In the genomic region with DNA sequence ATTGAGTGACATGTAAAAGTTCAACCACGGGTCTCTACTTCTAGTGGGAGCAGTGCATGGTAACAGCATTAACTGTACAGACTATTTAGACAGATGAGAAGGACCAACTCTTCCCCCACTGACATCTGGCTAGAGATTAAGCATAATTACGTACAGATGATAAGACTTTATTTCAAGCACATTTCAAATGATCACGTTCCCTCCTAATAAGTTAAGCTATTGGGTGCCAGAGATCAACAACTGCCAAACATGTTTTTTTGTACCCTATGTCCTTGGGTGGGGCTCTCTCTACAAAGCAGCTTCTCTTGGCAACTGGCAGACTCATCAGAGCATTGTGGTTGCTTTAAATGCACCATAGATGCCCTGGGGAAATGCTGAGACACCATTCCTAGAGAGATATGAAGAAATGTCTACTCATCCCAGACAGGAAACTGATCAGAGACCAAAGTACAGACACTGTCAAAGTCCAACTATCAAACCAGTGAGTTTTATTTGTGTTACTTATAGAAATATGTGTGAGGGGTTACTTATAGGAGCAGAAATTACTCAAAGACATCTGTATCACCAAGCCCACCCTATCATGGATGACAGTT, we compare ENCODE assay signal across 22 mouse cellular contexts. TPM values are rescaled to one million over a fixed set of nuclear protein-coding genes. Genes with fewer than 3 reads are reported as not detected.
DNase-seq lines count a peak whose midpoint lies in the region; ATAC-seq and TF ChIP-seq lines count a peak whose summit lies in the region.
"Had no signal": no experiment of that assay in that cellular context is flagged by ENCODE, and none has a peak within 500 bp of the region (broad histone marks: within the 10 kb centered on the region; RNA-seq: fewer than 3 reads in every experiment).

No protein-coding gene starts in this region.

- peak; percentile 24 for DNase-seq in kidney, adult 2 months
- DNase-seq in kidney, adult 18-20 months: no peak
- peak; percentile 66 for DNase-seq in MEL (ENCODE audit: low read depth, low spot score)
- DNase-seq in liver, embryonic 14.5 days (ENCODE audit: low read depth in 3 of 3, low spot score in 3 of 3): no peak
- no peak for DNase-seq in midbrain, embryonic 10.5 days (ENCODE audit: low spot score)
- DNase-seq in cerebellum, adult 18-20 months: no peak
- DNase-seq in B cell, adult 2 months: no peak
- DNase-seq: adrenal gland, postnatal 10 days; cerebellum, adult 9-10 months; cerebellum, postnatal 36 days; forebrain, postnatal 0 days; gastrocnemius, postnatal 25 days; heart, postnatal 14 days had no signal

- no peaks in the 10 kb centered on the region for H3K36me3 ChIP-seq in kidney, adult 2 months (ENCODE audit: control insufficient read depth, insufficient read depth, low read length)
- peaks cover 0 to 19% of the 10 kb centered on the region in 2 experiments; a peak in 2 of 4 replicates for H3K36me3 ChIP-seq in MEL (ENCODE audit: control insufficient read depth in 1 of 2, insufficient read depth in 2 of 2, low read length in 2 of 2)
- no peaks in the 10 kb centered on the region for H3K36me3 ChIP-seq in liver, embryonic 14.5 days (replicated peaks; ENCODE audit: control insufficient read depth, insufficient read depth, low read depth)
- H3K36me3 ChIP-seq in midbrain, embryonic 10.5 days: no peaks in the 10 kb centered on the region
- H3K36me3 ChIP-seq: embryonic facial prominence, embryonic 10.5 days; heart, embryonic 10.5 days; hindbrain, embryonic 13.5 days had no signal

- H3K9ac ChIP-seq in MEL (ENCODE audit: control insufficient read depth, low read depth, low read length, poor library complexity, severe bottlenecking): no peak overlapping the region
- H3K9ac ChIP-seq in liver, embryonic 14.5 days (replicated peaks): no peak overlapping the region; the same call in 1 of the 2 replicates
- H3K9ac ChIP-seq: forebrain, embryonic 13.5 days; forebrain, postnatal 0 days; hindbrain, embryonic 13.5 days had no signal

- no peak for TF ChIP-seq POLR2A in kidney, adult 2 months (IDR thresholded peaks at IDR 0.05; ENCODE audit: low read depth, low read length)
- TF ChIP-seq POLR2A in MEL (IDR thresholded peaks at IDR 0.05; ENCODE audit: control insufficient read depth in 1 of 2, insufficient read depth in 1 of 2, low read depth in 1 of 2, low read length in 2 of 2, poor library complexity in 1 of 2): no peak

- H3K27ac ChIP-seq in kidney, adult 2 months (ENCODE audit: insufficient read depth, low read depth, low read length): no peak overlapping the region
- H3K27ac ChIP-seq in MEL (ENCODE audit: control insufficient read depth, low read depth, low read length): peak overlapping the region; percentile 33; the same call in 1 of the 2 replicates
- no peak overlapping the region for H3K27ac ChIP-seq in liver, embryonic 14.5 days
- no peak overlapping the region for H3K27ac ChIP-seq in midbrain, embryonic 10.5 days (replicated peaks)
- H3K27ac ChIP-seq: embryonic facial prominence, embryonic 10.5 days; forebrain, embryonic 13.5 days; heart, embryonic 10.5 days; hindbrain, embryonic 13.5 days; hindbrain, postnatal 0 days had no signal

- H3K79me2 ChIP-seq in MEL (ENCODE audit: control insufficient read depth, insufficient read depth, low read length, poor library complexity): no peaks in the 10 kb centered on the region; the same call in 1 of the 2 replicates

- no peak for ATAC-seq in liver, embryonic 14.5 days (ENCODE audit: insufficient read depth)
- peak; percentile 15 for ATAC-seq in megakaryocyte progenitor cell, adult 5-6 weeks (replicated peaks; ENCODE audit: poor library complexity)
- ATAC-seq: CD4-positive, CD25-positive, alpha-beta regulatory T cell, adult 4 months; forebrain, embryonic 13.5 days; forebrain, postnatal 0 days; hindbrain, postnatal 0 days; intestine, embryonic 16.5 days had no signal

- TF ChIP-seq CTCF in kidney, adult 2 months (conservative IDR thresholded peaks at IDR 0.05; ENCODE audit: insufficient read depth, insufficient read length, low read depth, low read length): no peak
- TF ChIP-seq CTCF in MEL (IDR thresholded peaks at IDR 0.05 in 2 of 3, conservative IDR thresholded peaks at IDR 0.05 in 1 of 3; ENCODE audit: control insufficient read depth in 1 of 3, insufficient read depth in 1 of 3, low read depth in 2 of 3, low read length in 3 of 3, poor library complexity in 1 of 3, severe bottlenecking in 1 of 3): no peak
- TF ChIP-seq CTCF in liver, embryonic 14.5 days (IDR thresholded peaks at IDR 0.05; ENCODE audit: low read depth): no peak

- no peaks in the 10 kb centered on the region for H3K27me3 ChIP-seq in kidney, adult 2 months (replicated peaks; ENCODE audit: control insufficient read depth, insufficient read depth, low read length)
- H3K27me3 ChIP-seq in MEL (ENCODE audit: control insufficient read depth in 1 of 2, insufficient read depth in 2 of 2, low read length in 2 of 2): no peaks in the 10 kb centered on the region
- no peaks in the 10 kb centered on the region for H3K27me3 ChIP-seq in liver, embryonic 14.5 days (ENCODE audit: control insufficient read depth, insufficient read depth, low read length)
- no peaks in the 10 kb centered on the region for H3K27me3 ChIP-seq in midbrain, embryonic 10.5 days (ENCODE audit: low read depth, poor library complexity, severe bottlenecking)
- H3K27me3 ChIP-seq: forebrain, embryonic 13.5 days; hindbrain, embryonic 13.5 days had no signal

- peaks cover 5% of the 10 kb centered on the region for H3K4me1 ChIP-seq in kidney, adult 2 months (ENCODE audit: control insufficient read depth, insufficient read depth, low read length)
- peaks cover 17 to 18% of the 10 kb centered on the region in 2 experiments for H3K4me1 ChIP-seq in MEL (ENCODE audit: control insufficient read depth in 1 of 2, insufficient read depth in 2 of 2, low read length in 2 of 2)
- H3K4me1 ChIP-seq in liver, embryonic 14.5 days (replicated peaks; ENCODE audit: control insufficient read depth in 2 of 2, insufficient read depth in 2 of 2, low read length in 1 of 2): peaks cover 5 to 26% of the 10 kb centered on the region in 2 experiments
- peaks cover 22% of the 10 kb centered on the region for H3K4me1 ChIP-seq in midbrain, embryonic 10.5 days

- no peaks in the 10 kb centered on the region for H3K9me3 ChIP-seq in MEL (replicated peaks; ENCODE audit: insufficient read depth, low read length)
- H3K9me3 ChIP-seq in liver, embryonic 14.5 days (ENCODE audit: control insufficient read depth, low read length): no peaks in the 10 kb centered on the region
- no peaks in the 10 kb centered on the region for H3K9me3 ChIP-seq in midbrain, embryonic 10.5 days (replicated peaks)
- H3K9me3 ChIP-seq: embryonic facial prominence, embryonic 10.5 days; forebrain, embryonic 13.5 days; G1E; heart, embryonic 10.5 days; hindbrain, embryonic 13.5 days had no signal

- TF ChIP-seq RAD21 in MEL (IDR thresholded peaks at IDR 0.05; ENCODE audit: low read depth, low read length): no peak

- WGBS in kidney, adult 2 months: 81% methylated on average over 3 of the region's 3 CpGs
- WGBS in liver, embryonic 14.5 days (ENCODE audit: insufficient replicate concordance): 12% methylated on average over 3 of the region's 3 CpGs
- WGBS in midbrain, embryonic 10.5 days: 80% methylated on average over 3 of the region's 3 CpGs

- peak in 1 of 2 experiments; percentile 58 for TF ChIP-seq EP300 in MEL (IDR thresholded peaks at IDR 0.05; ENCODE audit: low read depth in 1 of 2, low read length in 2 of 2)
- peak; percentile 47 for TF ChIP-seq EP300 in liver, embryonic 14.5 days (IDR thresholded peaks at IDR 0.05; ENCODE audit: low read depth)

- H3K4me2 ChIP-seq in liver, embryonic 14.5 days (ENCODE audit: low read depth): no peak overlapping the region
- H3K4me2 ChIP-seq: forebrain, embryonic 13.5 days; hindbrain, embryonic 13.5 days had no signal

- H3K4me3 ChIP-seq in kidney, adult 2 months (ENCODE audit: insufficient read depth, low read depth, low read length): no peak overlapping the region
- no peak overlapping the region for H3K4me3 ChIP-seq in MEL (ENCODE audit: control insufficient read depth in 1 of 2, insufficient read depth in 1 of 2, low read depth in 2 of 2, low read length in 2 of 2)
- H3K4me3 ChIP-seq in liver, embryonic 14.5 days (ENCODE audit: insufficient read depth in 1 of 2, low read depth in 2 of 2, low read length in 2 of 2): no peak overlapping the region
- no peak overlapping the region for H3K4me3 ChIP-seq in midbrain, embryonic 10.5 days
- H3K4me3 ChIP-seq: embryonic facial prominence, embryonic 10.5 days; forebrain, embryonic 13.5 days; heart, embryonic 10.5 days; hindbrain, embryonic 13.5 days had no signal

TF ChIP-seq in MEL, 35 proteins besides CTCF, POLR2A, EP300 and RAD21 (continues in another document):
- no peak for TF ChIP-seq MAZ (IDR thresholded peaks at IDR 0.05; ENCODE audit: low read depth, low read length)
- TF ChIP-seq ELF1 (IDR thresholded peaks at IDR 0.05; ENCODE audit: low read depth, low read length): no peak
- no peak for TF ChIP-seq ZNF384 (IDR thresholded peaks at IDR 0.05; ENCODE audit: low read depth, low read length)
- no peak for TF ChIP-seq ZMIZ1 (IDR thresholded peaks at IDR 0.05; ENCODE audit: low read depth, low read length)
- TF ChIP-seq GATA1 (IDR thresholded peaks at IDR 0.05; ENCODE audit: low read depth, low read length): peak; percentile 54
- TF ChIP-seq USF2 (IDR thresholded peaks at IDR 0.05; ENCODE audit: borderline replicate concordance in 1 of 2, insufficient read depth in 1 of 2, low read depth in 1 of 2, low read length in 2 of 2): no peak
- no peak for TF ChIP-seq CHD2 (IDR thresholded peaks at IDR 0.05; ENCODE audit: low read length)
- TF ChIP-seq HCFC1 (IDR thresholded peaks at IDR 0.05; ENCODE audit: low read depth, low read length): 0 out of 2 replicates have a peak, but pooled peaks have one; percentile 27
- TF ChIP-seq ETS1 (IDR thresholded peaks at IDR 0.05; ENCODE audit: low read depth, low read length): peak; percentile 66
- TF ChIP-seq GABPA (IDR thresholded peaks at IDR 0.05; ENCODE audit: low read depth, low read length): no peak
- TF ChIP-seq NELFE (IDR thresholded peaks at IDR 0.05; ENCODE audit: low read depth, low read length): no peak; the same call in 1 of the 2 replicates
- no peak for TF ChIP-seq SMC3 (IDR thresholded peaks at IDR 0.05; ENCODE audit: low read depth, low read length)
- TF ChIP-seq TBP (IDR thresholded peaks at IDR 0.05; ENCODE audit: low read depth, low read length): no peak
- no peak for TF ChIP-seq JUND (IDR thresholded peaks at IDR 0.05; ENCODE audit: low read depth, low read length)

RNA-seq across cellular contexts. Expression of gene Aco1, which starts 3.1 kb away (rescaled TPM):
- polyA plus RNA-seq in kidney, adult 2 months (2012; rRNA removed): 179 and 182 TPM in 2 replicates
- 27.8 and 28.7 TPM in 2 replicates for total RNA-seq in MEL (2012; rRNA removed)
- polyA plus RNA-seq in MEL (2012; ENCODE audit: insufficient read depth in 1 of 2, insufficient read length in 2 of 2, low read depth in 1 of 2, low replicate concordance in 2 of 2, missing spikeins in 1 of 2): 10 to 100 TPM in 1 of 2 experiments, not detected in 1; 33.6 TPM
- polyA plus RNA-seq in liver, embryonic 14.5 days (2012; rRNA removed): 14.5 and 16.0 TPM in 2 replicates
- 21.0 and 23.9 TPM in 2 replicates for polyA plus RNA-seq in liver, embryonic 14.5 days (2014; fragmentation: Nextera tagmentation; extraction: Ambion mirVana)
- total RNA-seq in megakaryocyte progenitor cell, adult 5-6 weeks (2015): 15.4 and 19.2 TPM in 2 replicates
- total RNA-seq in megakaryocyte progenitor cell, adult 5-6 weeks (2017): 18.5 and 21.0 TPM in 2 replicates
- 58.0 and 59.7 TPM in 2 replicates for polyA plus RNA-seq in midbrain, embryonic 10.5 days (2016; fragmentation: Nextera tagmentation; extraction: Ambion mirVana)

Comparison
In these comparisons a context has a peak if more than half of its experiments do, and no peak if none do; other contexts are left out.
1. DNase-seq: peak in kidney, adult 2 months (single experiment) and MEL (single experiment); none in kidney, adult 18-20 months (single experiment), liver, embryonic 14.5 days (0 of 3), midbrain, embryonic 10.5 days (single experiment), cerebellum, adult 18-20 months (0 of 2) and B cell, adult 2 months (0 of 2).